Mouse (Mus musculus) myocyte (in vitro differentiated cells): Measurements from ENCODE around the gene Paqr7. TPM values are rescaled to one million over a fixed set of nuclear protein-coding genes. Genes with fewer than 3 reads are reported as not detected.

Experiments
- H3K27me3 ChIP-seq: one replicate; pipeline ENCODE4 v1.6.1; 2011; ENCODE audit not compliant: control insufficient read depth, insufficient read depth, insufficient read length
- H3K36me3 ChIP-seq: one replicate; pipeline ENCODE4 v1.6.1; 2011; ENCODE audit not compliant: control insufficient read depth, insufficient read depth
- H3K4me2 ChIP-seq: one replicate; pipeline ENCODE4 v1.6.1; 2011; ENCODE audit warnings: low read depth, control low read depth
- H3K4me3 ChIP-seq: one replicate; pipeline ENCODE4 v1.5.1; 2011; ENCODE audit warnings: mild to moderate bottlenecking, control low read depth, moderate library complexity
- H3K79me2 ChIP-seq: one replicate; pipeline ENCODE4 v1.6.1; 2011; ENCODE audit not compliant: control insufficient read depth, insufficient read depth
- H3ac ChIP-seq: one replicate; pipeline ENCODE4 v1.6.1; 2011; ENCODE audit not compliant: control insufficient read depth, insufficient read length
- CEBPB ChIP-seq: IDR thresholded peaks from 2 replicates; pipeline ENCODE4 v1.6.1; 2011; ENCODE audit warnings: mild to moderate bottlenecking, moderate library complexity; ENCODE audit not compliant: poor library complexity, insufficient read depth, severe bottlenecking
- E2F4 ChIP-seq: IDR thresholded peaks from one replicate; pipeline ENCODE4 v1.6.1; 2011; ENCODE audit warnings: mild to moderate bottlenecking, control low read depth, moderate library complexity; ENCODE audit not compliant: insufficient read depth
- MAX ChIP-seq: IDR thresholded peaks from one replicate; pipeline ENCODE4 v1.6.1; 2011; ENCODE audit warnings: low read depth, mild to moderate bottlenecking, control low read depth
- MYOD1 ChIP-seq, 3 experiments: IDR thresholded peaks; one replicate each; pipeline ENCODE4 v1.6.1; 2011; ENCODE audit warnings: control low read depth in 2 of 3, low read depth in 2 of 3, mild to moderate bottlenecking in 2 of 3, moderate library complexity in 1 of 3; ENCODE audit not compliant: insufficient read length in 2 of 3, control insufficient read depth in 1 of 3
- MYOG ChIP-seq, 3 experiments: IDR thresholded peaks; one replicate each; pipeline ENCODE4 v1.6.1; 2011; ENCODE audit warnings: control low read depth in 2 of 3, low read depth in 2 of 3, mild to moderate bottlenecking in 2 of 3; ENCODE audit not compliant: insufficient read length in 2 of 3, control insufficient read depth in 1 of 3, insufficient read depth in 1 of 3
- POLR2A ChIP-seq: IDR thresholded peaks from one replicate; pipeline ENCODE4 v1.6.1; 2011; ENCODE audit warnings: low read depth, mild to moderate bottlenecking, control low read depth, moderate library complexity; ENCODE audit not compliant: insufficient read length
- POLR2AphosphoS2 ChIP-seq: IDR thresholded peaks from one replicate; pipeline ENCODE4 v1.6.1; 2011; ENCODE audit warnings: low read depth, control low read depth; ENCODE audit not compliant: insufficient read length
- REST ChIP-seq: IDR thresholded peaks from one replicate; pipeline ENCODE4 v1.6.1; 2011; ENCODE audit warnings: mild to moderate bottlenecking, control low read depth, moderate library complexity; ENCODE audit not compliant: insufficient read depth, insufficient read length
- SRF ChIP-seq: IDR thresholded peaks from one replicate; pipeline ENCODE4 v1.6.1; 2011; ENCODE audit warnings: low read depth; ENCODE audit not compliant: control insufficient read depth, insufficient read length
- TCF12 ChIP-seq: IDR thresholded peaks from one replicate; pipeline ENCODE4 v1.6.1; 2011; ENCODE audit warnings: mild to moderate bottlenecking, control low read depth; ENCODE audit not compliant: poor library complexity, insufficient read depth, severe bottlenecking
- TCF3 ChIP-seq: IDR thresholded peaks from one replicate; pipeline ENCODE4 v1.6.1; 2011; ENCODE audit warnings: low read depth, control low read depth; ENCODE audit not compliant: insufficient read length
- USF1 ChIP-seq: IDR thresholded peaks from one replicate; pipeline ENCODE4 v1.6.1; 2011; ENCODE audit warnings: low read depth, mild to moderate bottlenecking, control low read depth, moderate library complexity
- polyA plus RNA-seq: library from polyadenylated mRNA; unstranded; fragments of >200 nt; fragmentation: generic; extraction: Trizol; gene quantifications from one replicate; pipeline ENCODE4 v1.2.1, GENCODE M21; 2012; ENCODE audit warnings: missing spikeins

The Paqr7 gene
- 9.5 TPM for polyA plus RNA-seq

DNA sequence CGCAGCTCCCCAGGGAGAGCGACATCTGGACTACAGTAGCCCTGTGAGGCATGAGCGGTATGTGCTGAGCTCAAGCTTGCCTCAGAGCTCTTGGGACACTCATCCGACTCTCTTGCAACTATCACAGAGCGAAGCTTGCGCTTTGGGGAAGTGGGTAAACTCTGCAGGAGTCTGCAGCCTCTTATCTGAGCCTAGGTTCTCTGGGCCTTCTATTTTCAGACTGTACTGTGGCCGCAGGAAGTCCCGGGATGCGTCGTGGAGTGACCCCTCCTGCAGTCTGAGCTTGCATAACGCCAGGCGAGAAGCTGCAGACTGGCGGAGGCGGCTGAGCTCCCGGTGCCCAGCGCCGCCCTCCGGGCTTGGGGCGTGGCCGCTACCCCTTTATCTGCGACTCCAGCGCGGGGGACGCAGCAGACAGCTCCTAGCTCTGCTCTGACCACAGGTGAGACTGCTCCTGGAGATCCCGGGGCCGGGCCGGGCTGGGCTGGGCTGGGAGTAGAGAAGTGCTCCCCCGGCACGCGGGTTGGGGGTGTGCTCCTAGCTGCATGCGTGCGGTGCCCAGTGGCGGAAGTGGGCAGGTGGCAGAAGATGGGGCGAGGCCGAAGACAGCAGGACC lies at the start of gene Paqr7:
Paqr7 (plus strand) TSS at position 103 of the 616 bp plus-strand sequence.
- H3K4me2 ChIP-seq: peak within 1 kb of the TSS; percentile 66
- TF ChIP-seq USF1: no peak
- 0 out of 2 replicates have a peak, but pooled peaks have one; percentile 19 for TF ChIP-seq CEBPB
- TF ChIP-seq POLR2A: peak; percentile 57
- no peak for TF ChIP-seq E2F4
- no peak for TF ChIP-seq TCF3
- no peak for TF ChIP-seq SRF
- peak; percentile 34 for TF ChIP-seq POLR2AphosphoS2
- TF ChIP-seq TCF12: no peak
- peak in 1 of 3 experiments; percentile 51 for TF ChIP-seq MYOD1 (IDR thresholded peaks at IDR 0.05; ENCODE audit: control insufficient read depth in 1 of 3, insufficient read length in 2 of 3, low read depth in 2 of 3)
- peak in 1 of 3 experiments; percentile 5 for TF ChIP-seq MYOG (IDR thresholded peaks at IDR 0.05; ENCODE audit: control insufficient read depth in 1 of 3, insufficient read depth in 1 of 3, insufficient read length in 2 of 3, low read depth in 2 of 3)
- H3ac ChIP-seq: no peak within 1 kb of the TSS
- H3K27me3 ChIP-seq: no peaks in the 10 kb centered on the region
- no peaks in the 10 kb centered on the region for H3K79me2 ChIP-seq
- H3K4me3 ChIP-seq: peak within 1 kb of the TSS; percentile 21
- H3K36me3 ChIP-seq: no peaks in the 10 kb centered on the region

DNA sequence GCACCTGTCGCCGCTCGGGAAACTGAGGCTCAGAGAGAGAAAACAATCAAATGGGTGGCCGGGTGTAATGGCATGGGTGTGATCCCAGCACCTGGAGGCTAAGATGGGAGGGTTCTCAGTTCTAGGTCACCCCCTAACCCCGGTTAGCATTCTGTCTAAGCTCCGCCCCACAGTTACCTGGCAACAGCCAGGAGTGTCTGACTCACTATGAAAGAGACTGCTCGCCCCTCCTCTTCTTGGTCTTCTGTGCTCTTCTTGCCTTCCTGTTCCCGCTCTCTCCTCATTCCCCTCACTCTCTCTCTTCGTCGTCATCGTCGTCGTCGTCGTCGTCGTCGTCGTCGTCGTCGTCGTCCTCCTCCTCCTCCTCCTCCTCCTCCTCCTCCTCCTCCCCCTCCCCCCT lies 48.5 kb upstream of the Paqr7 start:
- no peaks in the 10 kb centered on the region for H3K79me2 ChIP-seq
- H3K4me2 ChIP-seq: no peak overlapping the region
- no peak overlapping the region for H3ac ChIP-seq
- H3K36me3 ChIP-seq: no peaks in the 10 kb centered on the region
- peaks cover 34% of the 10 kb centered on the region for H3K27me3 ChIP-seq
- TF ChIP-seq MYOG (IDR thresholded peaks at IDR 0.05; ENCODE audit: control insufficient read depth in 1 of 3, insufficient read depth in 1 of 3, insufficient read length in 2 of 3, low read depth in 2 of 3): no peak
- TF ChIP-seq POLR2AphosphoS2: no peak
- TF ChIP-seq USF1: no peak
- TF ChIP-seq TCF12: no peak
- TF ChIP-seq CEBPB: no peak
- TF ChIP-seq POLR2A: no peak
- TF ChIP-seq MAX: no peak
- no peak for TF ChIP-seq E2F4
- TF ChIP-seq TCF3: no peak
- no peak for TF ChIP-seq SRF
- TF ChIP-seq REST: no peak
- TF ChIP-seq MYOD1 (IDR thresholded peaks at IDR 0.05; ENCODE audit: control insufficient read depth in 1 of 3, insufficient read length in 2 of 3, low read depth in 2 of 3): no peak
- H3K4me3 ChIP-seq: no peak overlapping the region

DNA sequence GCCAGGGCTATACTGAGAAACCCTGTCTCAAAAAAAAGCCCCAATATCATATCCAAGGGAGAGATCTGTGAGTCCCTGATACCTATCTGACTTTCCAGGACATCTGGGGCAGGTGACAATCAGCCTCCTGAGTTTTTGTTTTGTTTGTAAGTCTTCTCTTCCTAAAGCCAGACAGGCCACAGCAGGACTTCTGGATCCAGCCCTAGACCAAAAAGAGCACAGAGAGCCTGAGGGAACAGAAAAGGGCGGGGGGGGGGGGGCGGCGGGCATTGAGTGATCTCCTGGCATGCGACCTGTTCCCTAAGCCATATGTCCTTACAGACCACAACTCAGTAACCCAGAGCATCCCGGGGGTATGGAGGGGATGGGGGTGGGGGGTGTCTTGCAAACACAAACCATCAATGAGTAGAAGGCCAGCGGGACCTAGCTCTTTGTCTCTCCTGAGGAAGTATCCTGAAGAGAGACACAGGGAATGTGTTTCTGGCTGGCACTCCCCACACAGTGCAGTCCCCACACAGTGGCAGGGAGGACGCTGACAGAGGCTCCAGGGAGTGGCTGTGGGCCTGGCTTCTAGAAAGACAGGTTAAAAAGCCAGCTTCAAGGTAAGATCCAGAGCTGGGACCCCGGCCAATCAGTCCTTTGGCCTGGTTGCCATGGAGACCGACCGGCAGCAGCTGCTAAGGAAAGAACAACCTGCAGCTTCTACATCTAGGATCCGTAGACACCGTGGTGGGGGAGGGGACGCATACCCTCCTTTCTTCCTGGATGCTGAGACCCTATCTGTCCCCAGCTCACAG lies 46.7 kb upstream of the Paqr7 start:
- Histone ChIP-seq H3K36me3 (no peaks in the 10 kb centered on the region), H3K4me3 (no peak overlapping the region), H3K4me2 (no peak overlapping the region), H3K79me2 (no peaks in the 10 kb centered on the region), H3ac (no peak overlapping the region), H3K27me3 (peaks cover 50% of the 10 kb centered on the region)
- TF ChIP-seq POLR2A (no peak), POLR2AphosphoS2 (no peak), SRF (no peak), CEBPB (no peak), REST (no peak), MYOD1 (IDR thresholded peaks at IDR 0.05; ENCODE audit: control insufficient read depth in 1 of 3, insufficient read length in 2 of 3, low read depth in 2 of 3) (no peak), E2F4 (no peak), USF1 (no peak), MYOG (IDR thresholded peaks at IDR 0.05; ENCODE audit: control insufficient read depth in 1 of 3, insufficient read depth in 1 of 3, insufficient read length in 2 of 3, low read depth in 2 of 3) (no peak), MAX (no peak), TCF3 (no peak), TCF12 (no peak)

DNA sequence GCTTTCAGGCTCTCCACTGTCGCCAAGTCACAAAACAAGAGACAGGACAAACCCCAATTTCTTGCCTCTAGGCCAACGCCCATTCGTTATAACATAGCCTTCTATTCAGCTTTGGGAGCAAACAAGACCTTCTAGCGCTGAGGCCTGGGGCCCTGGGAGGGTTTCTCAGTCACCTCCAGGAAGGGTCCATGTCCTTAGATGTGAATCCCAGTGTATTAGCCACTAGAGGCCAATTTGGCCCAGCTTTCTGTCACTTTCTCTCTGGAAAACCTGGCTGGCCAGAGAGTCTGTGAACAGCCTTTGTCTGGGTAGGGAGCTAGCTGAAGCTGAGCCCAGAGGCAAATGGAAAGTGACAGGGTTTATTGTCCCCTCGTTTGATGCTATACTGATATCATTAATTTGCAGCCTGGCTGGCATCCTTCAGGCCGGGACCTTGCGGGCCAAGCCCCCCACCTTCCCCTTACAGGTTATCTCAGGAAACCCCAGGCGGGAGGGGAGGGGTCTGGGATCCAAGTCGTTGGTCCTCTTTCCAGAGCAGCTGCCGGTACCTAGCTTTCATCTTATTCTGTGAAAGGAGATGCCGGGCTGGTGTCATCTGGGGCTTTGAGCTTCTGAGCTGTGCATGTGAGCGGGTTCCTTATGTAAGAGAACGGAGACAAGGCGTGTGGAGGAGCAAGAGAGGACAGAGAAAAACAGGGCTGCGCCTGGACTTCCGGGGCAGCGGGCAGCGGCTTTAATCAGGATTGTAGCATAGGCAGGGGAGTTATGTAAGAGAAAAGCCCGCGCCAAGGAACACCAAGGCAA lies 45.9 kb upstream of the Paqr7 start:
- Histone ChIP-seq H3K27me3 (peaks cover 55% of the 10 kb centered on the region), H3K4me3 (no peak overlapping the region)

More for the DNA sequence above, 45.9 kb upstream of the Paqr7 start:
- TF ChIP-seq E2F4: no peak
- TF ChIP-seq POLR2AphosphoS2: no peak
- TF ChIP-seq TCF3: no peak
- no peak for TF ChIP-seq MYOD1 (IDR thresholded peaks at IDR 0.05; ENCODE audit: control insufficient read depth in 1 of 3, insufficient read length in 2 of 3, low read depth in 2 of 3)
- TF ChIP-seq SRF: no peak
- no peak for TF ChIP-seq MYOG (IDR thresholded peaks at IDR 0.05; ENCODE audit: control insufficient read depth in 1 of 3, insufficient read depth in 1 of 3, insufficient read length in 2 of 3, low read depth in 2 of 3)
- no peak for TF ChIP-seq CEBPB
- no peak for TF ChIP-seq USF1
- TF ChIP-seq MAX: no peak
- TF ChIP-seq TCF12: no peak
- H3ac ChIP-seq: no peak overlapping the region
- H3K4me2 ChIP-seq: no peak overlapping the region
- no peaks in the 10 kb centered on the region for H3K79me2 ChIP-seq
- H3K36me3 ChIP-seq: no peaks in the 10 kb centered on the region
